Mouse (Mus musculus): ENCODE measurements at regions not wholly inside any gene's neighbourhood (a gene's known extent, or its start where the extent isn't known, plus 50 kb on each side); places are given as distances from the start of the nearest gene placed in this dataset.

- DNase-seq (ENCODE audit: low read depth, low spot score), result peak; percentile 16
Observed at GRCm38 (mm10) chr12:29192391-29192790, 335.8 kb upstream of the Myt1l start.

- DNase-seq (ENCODE audit: low read depth, low spot score), result no peak
Observed at GRCm38 (mm10) chr12:29211946-29212345, 316.2 kb upstream of the Myt1l start.

GRCm38 (mm10) chr12:29213625-29214024 lies 314.6 kb upstream of the Myt1l start:
- DNase-seq (ENCODE audit: low read depth, low spot score), result peak; percentile 67

GRCm38 (mm10) chr12:29222099-29222498 lies 306.1 kb upstream of the Myt1l start:
- no peak for DNase-seq (ENCODE audit: low read depth, low spot score)

GRCm38 (mm10) chr12:29226001-29226400 lies 302.2 kb upstream of the Myt1l start:
- DNase-seq (ENCODE audit: low read depth, low spot score), result peak; percentile 63

- peak; percentile 53 for DNase-seq (ENCODE audit: low read depth, low spot score)
Observed at GRCm38 (mm10) chr12:29232492-29233447, 295.4 kb upstream of the Myt1l start.

GRCm38 (mm10) chr12:29236496-29236895 lies 291.7 kb upstream of the Myt1l start:
- DNase-seq (ENCODE audit: low read depth, low spot score), result no peak

- no peak for DNase-seq (ENCODE audit: low read depth, low spot score)
Observed at GRCm38 (mm10) chr12:29237516-29237915, 290.7 kb upstream of the Myt1l start.

GRCm38 (mm10) chr12:29239482-29239881 lies 288.7 kb upstream of the Myt1l start:
- DNase-seq (ENCODE audit: low read depth, low spot score), result no peak

GRCm38 (mm10) chr12:29239975-29240374 lies 288.2 kb upstream of the Myt1l start:
- peak; percentile 88 for DNase-seq (ENCODE audit: low read depth, low spot score)

GRCm38 (mm10) chr12:29243087-29243486 lies 285.1 kb upstream of the Myt1l start:
- DNase-seq (ENCODE audit: low read depth, low spot score), result no peak

- no peak for DNase-seq (ENCODE audit: low read depth, low spot score)
Observed at GRCm38 (mm10) chr12:29246041-29246440, 282.1 kb upstream of the Myt1l start.

GRCm38 (mm10) chr12:29247356-29247755 lies 280.8 kb upstream of the Myt1l start:
- DNase-seq (ENCODE audit: low read depth, low spot score), result peak; percentile 76

- DNase-seq (ENCODE audit: low read depth, low spot score), result no peak
Observed at GRCm38 (mm10) chr12:29248459-29248858, 279.7 kb upstream of the Myt1l start.

GRCm38 (mm10) chr12:29256103-29256502 lies 272.1 kb upstream of the Myt1l start:
- no peak for DNase-seq (ENCODE audit: low read depth, low spot score)

- no peak for DNase-seq (ENCODE audit: low read depth, low spot score)
Observed at GRCm38 (mm10) chr12:29257011-29257734, 271.0 kb upstream of the Myt1l start.

GRCm38 (mm10) chr12:29257735-29258547 lies 270.2 kb upstream of the Myt1l start:
- DNase-seq (ENCODE audit: low read depth, low spot score), result peak; percentile 74

GRCm38 (mm10) chr12:29258548-29258874 lies 269.7 kb upstream of the Myt1l start:
- DNase-seq (ENCODE audit: low read depth, low spot score), result no peak

- DNase-seq (ENCODE audit: low read depth, low spot score), result no peak
Observed at GRCm38 (mm10) chr12:29258966-29259365, 269.2 kb upstream of the Myt1l start.

- no peak for DNase-seq (ENCODE audit: low read depth, low spot score)
Observed at GRCm38 (mm10) chr12:29274166-29274565, 254.0 kb upstream of the Myt1l start.

- DNase-seq (ENCODE audit: low read depth, low spot score), result no peak
Observed at GRCm38 (mm10) chr12:29275676-29276075, 252.5 kb upstream of the Myt1l start.

- DNase-seq (ENCODE audit: low read depth, low spot score), result no peak
Observed at GRCm38 (mm10) chr12:29279631-29280080, 248.5 kb upstream of the Myt1l start.

Data from brain, adult 2 months (tissue).